Mouse (Mus musculus) CD4-positive, CD25-positive, alpha-beta regulatory T cell, adult 2 months (primary cell): ENCODE data around the gene Chsy1.

ENCODE experiments used
- DNase-seq: peaks from one replicate; pipeline ENCODE4 v3.0.0-alpha.2; 2012; ENCODE audit warnings: low read depth, low spot score

Chsy1 gene

GRCm38 (mm10) chr7:66108961-66109854, at the start of gene Chsy1:
TSS of gene Chsy1 (plus strand) at chr7:66109515.
- peak; percentile 89 for DNase-seq

- DNase-seq = peak; percentile 92
Measured at GRCm38 (mm10) chr7:66060066-66060956, 49.0 kb upstream of the Chsy1 start.

DNA sequence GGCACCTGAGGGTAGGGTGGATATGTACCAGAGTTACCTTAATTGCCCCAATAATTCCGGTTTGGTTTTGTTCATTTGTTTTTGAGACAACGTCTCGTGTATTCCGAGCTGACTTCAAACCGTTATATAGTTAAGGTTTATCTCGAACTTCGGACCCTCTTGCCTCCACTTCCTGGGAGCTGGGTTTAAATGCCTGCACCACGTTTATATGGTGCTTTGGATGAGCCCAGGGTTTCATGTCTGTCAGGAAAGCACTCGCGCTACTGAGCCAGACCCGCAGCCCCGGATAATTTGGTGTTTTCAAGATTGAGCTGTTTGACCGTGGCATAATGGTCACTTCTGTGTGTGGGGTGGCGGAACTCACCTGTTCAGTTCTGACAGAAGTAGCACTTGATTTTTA, 48.3 kb upstream of the Chsy1 start:
- DNase-seq = peak; percentile 5

- DNase-seq = no peak
Measured at GRCm38 (mm10) chr7:66076411-66076810, 32.9 kb upstream of the Chsy1 start.

GRCm38 (mm10) chr7:66079364-66080230, 29.7 kb upstream of the Chsy1 start, which contains the start of gene Selenos:
TSS of gene Selenos (plus strand) at chr7:66079649.
- DNase-seq = peak; percentile 99

DNA sequence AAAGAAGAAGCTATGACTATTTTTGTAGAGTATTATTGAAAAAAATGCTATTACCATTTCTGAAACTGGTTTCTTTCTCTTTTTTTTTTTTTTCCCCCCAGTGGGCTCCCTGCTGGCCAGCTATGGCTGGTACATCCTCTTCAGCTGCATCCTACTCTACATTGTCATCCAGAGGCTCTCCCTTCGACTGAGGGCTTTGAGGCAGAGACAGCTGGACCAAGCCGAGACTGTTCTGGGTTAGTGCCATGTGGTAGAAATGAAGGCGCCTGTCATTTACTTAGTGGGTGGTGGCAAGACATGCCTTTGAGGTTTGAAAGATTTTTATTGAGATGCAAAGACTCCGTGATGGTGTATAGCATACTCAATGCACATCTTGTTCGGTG, 29.1 kb upstream of the Chsy1 start:
- DNase-seq = peak; percentile 20

DNA sequence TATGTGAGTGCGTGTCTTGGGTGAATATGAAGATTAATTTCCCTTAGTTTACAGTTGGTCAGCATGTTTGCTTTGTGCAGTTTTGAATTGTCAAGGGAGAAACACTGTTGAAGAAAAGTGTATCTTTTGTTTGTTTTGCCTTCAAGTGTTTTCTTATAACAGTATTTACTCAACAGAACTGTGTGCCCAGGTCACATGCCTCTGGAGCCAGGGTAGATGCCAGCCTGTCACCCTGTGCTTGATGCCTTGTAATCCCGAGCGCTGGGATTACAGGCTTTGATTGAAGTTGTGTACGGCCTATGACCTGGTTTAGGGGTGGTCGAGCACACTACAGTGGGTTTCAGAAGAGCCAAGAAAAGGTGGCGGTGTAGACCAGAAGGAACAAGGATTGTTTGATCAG, 25.6 kb upstream of the Chsy1 start:
- DNase-seq = no peak

GRCm38 (mm10) chr7:66084546-66084945, 24.8 kb upstream of the Chsy1 start:
- DNase-seq = no peak

DNA sequence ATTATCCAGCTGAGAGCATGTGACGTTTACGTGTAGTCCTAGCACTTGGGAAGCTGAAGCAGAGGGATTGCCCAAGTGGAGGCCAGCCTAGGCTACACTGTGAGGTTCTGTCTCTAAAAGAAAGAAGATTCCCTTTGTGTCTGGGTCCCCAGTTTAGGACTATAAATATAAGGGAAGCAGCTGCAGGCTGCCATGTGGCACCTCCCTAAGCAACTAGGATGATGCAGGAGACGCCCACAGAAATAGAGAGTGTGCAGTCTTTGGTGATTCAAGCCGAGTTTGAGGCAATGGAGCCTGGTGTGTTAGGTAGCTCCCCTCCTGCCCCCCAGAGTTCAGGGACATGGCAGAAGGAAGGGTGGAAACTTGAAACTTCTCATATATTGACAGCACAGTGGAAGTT, 21.7 kb upstream of the Chsy1 start:
- no peak for DNase-seq

GRCm38 (mm10) chr7:66088077-66088476, 21.2 kb upstream of the Chsy1 start:
- no peak for DNase-seq

DNA sequence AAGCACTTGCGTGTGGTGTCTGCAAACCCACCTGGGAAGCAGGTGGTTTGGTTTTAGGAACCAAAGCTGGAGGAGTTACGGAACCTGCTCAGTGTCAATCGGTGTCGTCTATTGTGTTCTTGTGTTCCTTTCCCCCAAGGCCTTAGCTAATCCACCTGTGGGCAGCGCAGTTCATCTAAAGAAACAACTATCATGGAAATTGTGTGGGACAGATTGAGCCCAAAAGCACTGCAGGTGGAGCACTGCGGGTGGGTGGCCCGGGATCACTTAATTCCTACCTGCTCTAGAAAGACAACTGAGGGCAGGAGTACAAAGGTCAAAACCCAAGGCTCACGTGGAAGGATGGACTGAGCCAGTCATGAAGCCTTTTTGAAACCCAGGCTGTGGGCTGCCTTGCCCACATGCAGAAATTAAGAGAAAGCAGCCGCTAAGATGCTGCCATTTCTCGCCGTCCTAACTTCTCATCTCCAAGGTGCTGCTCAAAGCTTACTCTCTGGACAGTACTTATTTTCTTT, 18.6 kb upstream of the Chsy1 start:
- DNase-seq = no peak

DNA sequence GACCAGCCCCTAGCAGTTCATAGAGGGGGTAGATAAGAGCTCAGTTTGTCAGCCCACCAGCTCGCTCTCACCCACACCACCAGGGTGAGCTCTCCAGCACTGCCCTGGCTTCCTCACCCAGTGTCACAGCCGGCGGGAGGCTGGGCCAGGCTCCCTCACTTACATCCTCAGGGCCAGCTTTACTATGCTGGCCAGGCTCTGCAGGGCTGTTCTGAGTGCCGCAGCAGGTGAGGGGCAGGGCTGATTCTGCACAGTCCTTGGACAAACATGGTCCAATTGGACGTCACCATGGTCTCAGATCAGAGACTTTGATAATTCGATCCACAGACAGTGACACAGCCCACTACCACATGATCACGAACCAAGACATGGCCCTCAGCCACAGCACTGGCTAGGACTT, 17.8 kb upstream of the Chsy1 start:
- DNase-seq = no peak

GRCm38 (mm10) chr7:66092656-66093055, 16.7 kb upstream of the Chsy1 start:
- no peak for DNase-seq

DNA sequence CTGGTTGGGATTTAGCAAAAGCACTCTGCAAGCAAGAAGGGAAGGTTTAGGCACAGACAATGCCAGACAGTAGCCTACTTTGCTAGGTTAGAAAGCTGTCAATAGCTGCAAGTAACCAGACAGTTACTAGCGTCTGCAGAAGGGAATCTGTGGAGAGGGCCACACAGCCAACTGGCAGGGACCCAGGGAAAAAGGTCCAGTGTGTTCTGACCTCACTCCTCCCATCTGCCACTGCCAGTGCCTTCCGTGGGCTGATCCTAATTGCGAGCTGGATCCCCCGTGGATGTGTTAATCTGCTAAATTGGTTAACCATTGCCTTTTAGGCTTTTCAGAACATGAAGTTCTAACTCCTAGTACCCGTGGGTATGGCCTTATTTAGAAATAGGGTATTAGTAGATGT, 15.2 kb upstream of the Chsy1 start:
- DNase-seq = no peak

- DNase-seq = no peak
Measured at GRCm38 (mm10) chr7:66098803-66099202, 10.5 kb upstream of the Chsy1 start.

DNA sequence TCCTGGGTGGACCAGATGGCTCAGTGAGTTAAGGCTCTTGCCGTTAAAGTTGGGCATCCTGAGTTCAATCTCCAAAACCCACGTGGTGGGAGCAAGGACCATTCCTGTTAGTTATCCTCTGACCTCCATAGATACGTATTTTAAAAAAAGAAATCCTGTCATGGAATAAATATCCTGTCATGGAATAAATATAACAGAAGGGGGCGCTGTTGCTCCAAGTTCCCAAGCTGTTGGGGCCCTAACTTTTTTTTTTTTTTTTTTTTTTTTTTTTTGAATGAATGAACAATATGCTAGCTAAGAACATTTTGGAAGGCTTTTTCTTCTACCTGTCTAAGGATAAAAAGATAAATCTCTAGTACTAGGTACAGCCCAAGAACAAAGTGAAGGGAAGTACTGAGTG, 7.4 kb upstream of the Chsy1 start:
- DNase-seq = peak; percentile 82

- no peak for DNase-seq
Measured at GRCm38 (mm10) chr7:66104531-66104930, 4.8 kb upstream of the Chsy1 start.

GRCm38 (mm10) chr7:66105771-66106170, 3.5 kb upstream of the Chsy1 start:
- no peak for DNase-seq

- no peak for DNase-seq
Measured at GRCm38 (mm10) chr7:66106581-66107056, 2.7 kb upstream of the Chsy1 start.

DNA sequence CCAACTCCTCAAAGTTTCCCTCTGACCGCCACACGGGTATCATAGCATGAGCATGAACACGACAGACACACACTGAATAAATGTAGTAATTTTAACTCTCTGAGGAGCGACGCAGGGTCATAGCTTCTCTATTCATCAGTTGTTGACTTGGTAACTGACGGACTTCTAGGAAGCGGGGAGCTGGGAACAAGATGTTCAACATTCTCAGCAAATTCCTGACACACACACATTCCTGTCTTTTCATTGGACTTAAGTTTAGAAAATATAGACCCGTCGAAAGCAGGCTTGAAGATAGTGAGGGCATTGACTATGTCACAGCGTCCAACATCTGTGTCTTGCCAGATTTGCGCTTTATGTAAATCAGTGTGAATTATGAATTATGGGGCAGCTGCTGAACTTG, 2.1 kb upstream of the Chsy1 start:
- DNase-seq = no peak

GRCm38 (mm10) chr7:66107930-66108329, 1.4 kb upstream of the Chsy1 start:
- peak; percentile 55 for DNase-seq
